Comparison of ENCODE assay signal across 23 mouse cellular contexts in the genomic region with DNA sequence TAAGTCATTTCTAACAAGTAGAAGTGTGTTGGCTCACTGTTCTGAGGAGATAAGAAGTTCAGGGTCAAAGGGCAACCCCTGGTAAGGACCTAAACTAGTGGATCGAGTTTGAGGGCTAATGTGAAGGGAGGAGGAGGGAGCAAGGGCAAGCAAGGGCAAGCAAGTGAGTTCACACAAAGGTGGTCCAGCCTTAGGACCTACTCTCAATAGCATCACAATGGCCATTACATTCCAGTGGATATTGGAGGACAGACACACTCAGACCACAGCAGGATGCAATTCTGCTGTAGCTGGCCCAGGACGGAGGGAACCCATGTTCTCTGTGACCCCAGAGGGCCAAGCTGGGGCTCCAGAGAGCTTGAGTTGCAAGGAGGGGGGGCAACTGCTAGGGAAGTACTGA.
"Had no signal": no experiment of that assay in that cellular context is flagged by ENCODE, and none has a peak within 500 bp of the region (broad histone marks: within the 10 kb centered on the region; RNA-seq: fewer than 3 reads in every experiment).

No protein-coding gene starts in this region.

- H3K36me3 ChIP-seq: lung, embryonic 15.5 days; midbrain, embryonic 10.5 days; midbrain, embryonic 12.5 days; neural tube, embryonic 13.5 days; neural tube, embryonic 15.5 days; stomach, embryonic 15.5 days had no signal

- H3K4me2 ChIP-seq: lung, embryonic 15.5 days; midbrain, embryonic 12.5 days; neural tube, embryonic 13.5 days; neural tube, embryonic 15.5 days; stomach, embryonic 15.5 days had no signal

- ATAC-seq: liver, postnatal 0 days; lung, postnatal 0 days; midbrain, embryonic 16.5 days had no signal

- H3K9ac ChIP-seq: liver, postnatal 0 days; lung, embryonic 15.5 days; midbrain, embryonic 12.5 days; neural tube, embryonic 13.5 days; neural tube, embryonic 15.5 days; stomach, embryonic 15.5 days had no signal

- H3K4me1 ChIP-seq: lung, embryonic 15.5 days; stomach, embryonic 15.5 days had no signal

- H3K4me3 ChIP-seq: lung, embryonic 15.5 days; midbrain, embryonic 10.5 days; midbrain, embryonic 12.5 days; myocyte; neural tube, embryonic 13.5 days; neural tube, embryonic 15.5 days; stomach, embryonic 15.5 days had no signal

- H3K27ac ChIP-seq: lung, embryonic 15.5 days; midbrain, embryonic 10.5 days; midbrain, embryonic 12.5 days; neural tube, embryonic 13.5 days; neural tube, embryonic 15.5 days; stomach, embryonic 15.5 days; stomach, postnatal 0 days had no signal

- DNase-seq: liver, postnatal 0 days; lung, adult 2 months; lung, postnatal 14 days; lung, postnatal 4 days; midbrain, embryonic 14.5 days; retina, postnatal 1 day; right cerebral cortex, adult 18-20 months; right cerebral cortex, postnatal 25 days; right cerebral cortex, postnatal 4 days; spleen, adult 18-20 months; thymus, adult 2 months; thymus, postnatal 25 days; thymus, postnatal 4 days had no signal

- H3K27me3 ChIP-seq: lung, embryonic 15.5 days; stomach, embryonic 15.5 days had no signal

- H3K9me3 ChIP-seq: lung, embryonic 15.5 days; midbrain, embryonic 10.5 days; midbrain, embryonic 12.5 days; neural tube, embryonic 13.5 days; neural tube, embryonic 15.5 days; stomach, embryonic 15.5 days had no signal
